Mouse (Mus musculus) right cerebral cortex, postnatal 14 days (tissue): Measurements from ENCODE around the gene Rpl15.
"Not testable (repeated sequence)": the region's sequence is repeated elsewhere in the genome, so short reads cannot be mapped to it uniquely, and the experiment has no call there.

Experiments used
- DNase-seq: peaks from one replicate; pipeline ENCODE4 v3.0.0; 2022

The Rpl15 gene

GRCm38 (mm10) chr14:18270529-18271441 is at the start of gene Rpl15, which contains the start of gene Nkiras1:
TSS of gene Rpl15 (minus strand) at chr14:18271391.
TSS of gene Nkiras1 (plus strand) at chr14:18271136.
- DNase-seq: peak; percentile 96

- no peak for DNase-seq
Measured at GRCm38 (mm10) chr14:18317457-18318411, 46.5 kb upstream of the Rpl15 start.

GRCm38 (mm10) chr14:18304165-18304564 is 33.0 kb upstream of the Rpl15 start:
- no peak for DNase-seq

- peak; percentile 53 for DNase-seq
Measured at GRCm38 (mm10) chr14:18303262-18303661, 32.1 kb upstream of the Rpl15 start.

- no peak for DNase-seq
Measured at GRCm38 (mm10) chr14:18302750-18303149, 31.6 kb upstream of the Rpl15 start.

GRCm38 (mm10) chr14:18301591-18301990 is 30.4 kb upstream of the Rpl15 start:
- no peak for DNase-seq

- no peak for DNase-seq
Measured at GRCm38 (mm10) chr14:18300676-18301075, 29.5 kb upstream of the Rpl15 start.

GRCm38 (mm10) chr14:18298874-18299273 is 27.7 kb upstream of the Rpl15 start:
- no peak for DNase-seq

- DNase-seq: no peak
Measured at GRCm38 (mm10) chr14:18297441-18297840, 26.2 kb upstream of the Rpl15 start.

GRCm38 (mm10) chr14:18292578-18292977 is 21.4 kb upstream of the Rpl15 start:
- no peak for DNase-seq

- DNase-seq: no peak
Measured at GRCm38 (mm10) chr14:18292111-18292510, 20.9 kb upstream of the Rpl15 start.

- no peak for DNase-seq
Measured at GRCm38 (mm10) chr14:18287391-18287790, 16.2 kb upstream of the Rpl15 start.

GRCm38 (mm10) chr14:18286441-18286840 is 15.2 kb upstream of the Rpl15 start:
- DNase-seq: no peak

- DNase-seq: no peak
Measured at GRCm38 (mm10) chr14:18285476-18285875, 14.3 kb upstream of the Rpl15 start.

GRCm38 (mm10) chr14:18284581-18284980 is 13.4 kb upstream of the Rpl15 start:
- no peak for DNase-seq

GRCm38 (mm10) chr14:18280375-18280774 is 9.2 kb upstream of the Rpl15 start:
- DNase-seq: no peak

GRCm38 (mm10) chr14:18274526-18274925 is 3.3 kb upstream of the Rpl15 start:
- no peak for DNase-seq

GRCm38 (mm10) chr14:18271666-18272065 is 475 bp upstream of the Rpl15 start:
- DNase-seq: no peak

GRCm38 (mm10) chr14:18269947-18270528 is 1.2 kb downstream of the Rpl15 start:
- DNase-seq: not testable (repeated sequence)

- DNase-seq: peak; percentile 51
Measured at GRCm38 (mm10) chr14:18263427-18263826, 7.8 kb downstream of the Rpl15 start.

- no peak for DNase-seq
Measured at GRCm38 (mm10) chr14:18261203-18261602, 10.0 kb downstream of the Rpl15 start.

GRCm38 (mm10) chr14:18242638-18243130 is 28.5 kb downstream of the Rpl15 start:
- DNase-seq: no peak

- no peak for DNase-seq
Measured at GRCm38 (mm10) chr14:18241786-18242185, 29.4 kb downstream of the Rpl15 start.
